Mouse (Mus musculus) kidney, adult 2 months (tissue): ENCODE results near the gene Klrb1.

Source experiments
- CTCF ChIP-seq: fragments of 200-500 bp; conservative IDR thresholded peaks from 2 replicates; pipeline ENCODE4 v1.5.1; 2011; ENCODE audit warnings: low read depth, mild to moderate bottlenecking, control low read depth, low read length, moderate library complexity, mixed read lengths; ENCODE audit not compliant: insufficient read depth, insufficient read length
- POLR2A ChIP-seq: fragments of 200-500 bp; IDR thresholded peaks from one replicate; pipeline ENCODE4 v1.6.1; 2011; ENCODE audit warnings: low read depth, low read length, control low read depth

DNA sequence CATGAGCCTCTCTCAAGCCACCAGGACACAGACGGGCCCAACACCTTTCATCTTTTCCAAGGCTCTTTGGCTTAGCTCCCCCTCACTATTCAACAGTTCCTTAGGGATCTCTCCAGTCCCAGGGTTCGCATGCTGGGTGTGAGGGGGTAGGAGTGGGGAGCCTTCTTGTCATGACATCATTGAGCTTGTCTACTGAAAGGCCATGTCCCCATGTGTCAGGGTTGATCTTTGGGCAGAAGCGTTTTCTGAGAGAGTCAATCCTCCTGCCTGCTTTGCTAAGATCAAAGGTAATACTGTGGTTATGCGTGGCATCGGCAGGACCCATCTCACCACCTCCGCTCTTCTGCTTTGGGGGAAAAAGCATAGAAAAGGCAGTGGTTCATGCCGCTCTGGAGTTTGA, 14.6 kb upstream of the Klrb1 start:
- no peak for TF ChIP-seq CTCF
- TF ChIP-seq POLR2A, result no peak
